Mouse (Mus musculus) retina, postnatal 7 days (tissue): ENCODE results near the gene Olfr605.
"Not testable (repeated sequence)": the region's sequence is repeated elsewhere in the genome, so short reads cannot be mapped to it uniquely, and the experiment has no call there.

ENCODE experiments used
- DNase-seq: peaks from one replicate; pipeline ENCODE4 v3.0.0-alpha.2; 2012; ENCODE audit warnings: low read depth, low spot score

Gene Olfr605

GRCm38 (mm10) chr7:103445339-103445738 is at the start of gene Olfr605:
Gene Olfr605 (minus strand): TSS chr7:103445439.
- no peak for DNase-seq

GRCm38 (mm10) chr7:103477106-103477505 is 31.9 kb upstream of the Olfr605 start:
- DNase-seq: not testable (repeated sequence)

DNA sequence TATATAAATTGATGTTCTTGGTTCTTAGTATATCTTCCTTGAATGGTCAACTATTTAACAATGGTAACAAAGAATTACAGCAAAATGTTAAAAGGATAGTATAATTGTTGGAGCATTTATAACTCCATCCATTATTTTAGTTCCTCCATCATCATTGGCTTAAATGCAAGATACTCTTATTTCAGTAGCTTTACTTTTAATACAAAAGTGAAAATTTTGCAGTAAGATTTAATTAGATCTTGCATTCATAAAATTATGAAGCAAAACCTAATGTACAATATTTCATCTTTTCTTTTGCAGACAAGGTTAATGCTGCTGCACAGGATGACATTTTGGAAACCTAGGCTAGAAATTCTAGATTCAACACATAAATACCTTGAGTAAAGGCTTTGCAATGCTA is 24.3 kb upstream of the Olfr605 start, which contains the start of gene Olfr608:
Gene Olfr608, plus strand, starts transcription at position 301 of the 400 bp plus-strand sequence.
- DNase-seq: no peak

GRCm38 (mm10) chr7:103460590-103460989 is 15.4 kb upstream of the Olfr605 start:
- DNase-seq: no peak

DNA sequence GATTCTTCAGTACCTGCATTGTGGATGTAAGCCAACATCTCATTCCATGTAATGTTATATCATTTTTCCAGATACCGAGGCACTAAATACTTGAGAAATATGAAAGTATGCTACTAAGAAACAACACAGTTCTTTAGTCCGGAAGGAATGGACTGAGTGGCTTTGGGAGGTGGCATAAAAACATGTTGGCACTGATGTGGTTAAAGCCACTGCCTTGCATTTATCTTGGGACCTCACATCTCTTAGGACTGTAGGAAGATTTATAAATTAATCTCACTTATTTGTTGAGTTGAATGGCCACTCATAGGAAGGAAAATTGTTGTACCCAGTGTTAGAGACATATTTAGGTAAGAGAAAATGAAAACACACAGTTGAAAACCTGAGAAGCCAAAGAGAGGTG is 3.5 kb upstream of the Olfr605 start, which contains the start of gene Olfr606:
Gene Olfr606, plus strand, starts transcription at position 301 of the 400 bp plus-strand sequence.
- DNase-seq: no peak

DNA sequence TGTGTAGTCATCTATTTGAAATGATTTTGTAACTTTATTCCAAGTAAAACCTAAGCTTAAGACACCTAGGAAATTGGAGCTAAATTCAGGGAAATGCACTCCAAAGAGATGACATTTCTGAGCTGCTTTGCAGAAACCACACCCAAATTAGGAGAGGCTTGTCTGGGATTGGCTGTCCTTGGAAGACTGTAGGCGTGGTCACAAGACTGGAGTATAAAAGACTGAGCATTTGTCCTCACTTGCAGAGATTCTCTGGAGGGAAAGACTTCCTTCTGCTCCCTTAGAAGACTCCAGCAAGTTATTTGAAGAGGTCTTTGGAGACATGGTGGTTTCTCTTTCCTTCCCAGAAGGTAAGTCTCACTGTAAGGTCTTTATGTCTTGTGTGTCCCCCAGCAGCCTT is 30.5 kb downstream of the Olfr605 start, which contains the start of gene Usp17lc:
Gene Usp17lc, plus strand, starts transcription at position 301 of the 400 bp plus-strand sequence.
- DNase-seq: not testable (repeated sequence)

GRCm38 (mm10) chr7:103406521-103407055 is 38.7 kb downstream of the Olfr605 start:
- not testable (repeated sequence) for DNase-seq

- DNase-seq: no peak
Measured at GRCm38 (mm10) chr7:103398981-103399380, 46.3 kb downstream of the Olfr605 start.

GRCm38 (mm10) chr7:103397758-103398157 is 47.5 kb downstream of the Olfr605 start:
- no peak for DNase-seq
